Mouse (Mus musculus) hindbrain, embryonic 14.5 days (tissue): ENCODE data around the gene Siglecg. TPM values are rescaled to one million over a fixed set of nuclear protein-coding genes. Genes with fewer than 3 reads are reported as not detected.

Source experiments
- ATAC-seq: fragments of 200-750 bp; cut with Nextera tagmentation; 2 replicates; pipeline ENCODE4 v1.8.0; 2017; ENCODE audit warnings: moderate number of reproducible peaks, mild to moderate bottlenecking, moderate TSS enrichment, moderate library complexity; ENCODE audit not compliant: low FRiP score
- DNase-seq: peaks from one replicate; pipeline ENCODE4 v3.0.0-alpha.2; 2015; ENCODE audit warnings: low spot score
- H3K27ac ChIP-seq: fragments of 300-500 bp; sonication (generic); 2 replicates; pipeline ENCODE4 v1.5.1; 2014; ENCODE audit warnings: mild to moderate bottlenecking, moderate library complexity
- H3K27me3 ChIP-seq: fragments of 300-500 bp; sonication (generic); 2 replicates; pipeline ENCODE4 v1.6.1; 2014; ENCODE audit warnings: mild to moderate bottlenecking, low read length, mixed read lengths; ENCODE audit not compliant: control insufficient read depth, insufficient read depth
- H3K36me3 ChIP-seq: fragments of 300-500 bp; sonication (generic); replicated peaks from 2 replicates; pipeline ENCODE4 v1.6.1; 2014; ENCODE audit not compliant: control insufficient read depth, insufficient read depth
- H3K4me1 ChIP-seq: fragments of 300-500 bp; sonication (generic); replicated peaks from 2 replicates; pipeline ENCODE4 v1.6.1; 2014; ENCODE audit warnings: antibody characterized with exemption, low read length, mixed read lengths; ENCODE audit not compliant: control insufficient read depth, insufficient read depth
- H3K4me2 ChIP-seq: fragments of 300-500 bp; sonication (generic); replicated peaks from 2 replicates; pipeline ENCODE4 v1.6.1; 2014; ENCODE audit warnings: mild to moderate bottlenecking, moderate library complexity
- H3K4me3 ChIP-seq: fragments of 300-500 bp; sonication (generic); replicated peaks from 2 replicates; pipeline ENCODE4 v1.5.1; 2014; ENCODE audit warnings: mild to moderate bottlenecking, low read length
- H3K9ac ChIP-seq: fragments of 300-500 bp; sonication (generic); 2 replicates; pipeline ENCODE4 v1.6.1; 2014
- H3K9me3 ChIP-seq: fragments of 300-500 bp; sonication (generic); 2 replicates; pipeline ENCODE4 v1.6.1; 2016; ENCODE audit warnings: low read length; ENCODE audit not compliant: control insufficient read depth
- WGBS: fragments of 180-500 bp; shearing (Covaris S2); extraction: QIAGEN DNeasy Blood & Tissue Kit; methylation state at CpG from one replicate; pipeline ENCODE4 v1.1.7; 2014; 5-methylcytosine and 5-hydroxymethylcytosine counted together
- polyA plus RNA-seq: library from polyadenylated mRNA; unstranded; fragments of >200 nt; fragmentation: Nextera tagmentation; extraction: Ambion mirVana; gene quantifications from 2 replicates; pipeline ENCODE4 v1.2.1, GENCODE M21; 2014

The Siglecg gene
- polyA plus RNA-seq = not detected in 2 replicates

- 80% methylated on average over 4 of the region's 4 CpGs for WGBS
- no peak within 1 kb of the TSS for H3K27ac ChIP-seq
- no peak for DNase-seq
- no peak within 1 kb of the TSS for H3K4me3 ChIP-seq
- H3K4me2 ChIP-seq = no peak within 1 kb of the TSS
- H3K36me3 ChIP-seq = no peaks in the 10 kb centered on the region
- H3K9me3 ChIP-seq = no peaks in the 10 kb centered on the region
- no peak for ATAC-seq
- H3K9ac ChIP-seq = no peak within 1 kb of the TSS
- H3K27me3 ChIP-seq = no peaks in the 10 kb centered on the region
- no peaks in the 10 kb centered on the region for H3K4me1 ChIP-seq
Observed at GRCm38 (mm10) chr7:43408131-43408553, at the start of gene Siglecg. Gene Siglecg (plus strand): TSS chr7:43408204.

DNA sequence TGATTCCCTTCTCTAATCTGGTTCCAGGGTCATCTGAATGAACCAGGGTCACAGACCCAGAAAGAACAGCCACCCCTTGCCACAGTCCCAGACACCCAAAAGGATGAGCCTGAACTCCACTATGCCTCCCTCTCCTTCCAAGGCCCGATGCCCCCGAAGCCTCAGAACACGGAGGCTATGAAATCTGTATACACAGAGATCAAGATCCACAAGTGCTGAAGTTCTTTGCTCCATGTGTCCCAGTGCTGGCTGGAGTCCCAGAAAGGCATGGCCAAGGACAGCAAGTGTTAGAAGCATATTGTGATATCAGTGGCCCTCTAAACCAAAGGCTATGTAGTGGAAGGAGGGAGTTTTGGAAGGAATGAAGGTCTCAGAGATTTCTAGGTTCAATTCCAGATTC, 49.4 kb upstream of the Siglecg start:
- WGBS = 94% methylated on average over 3 of the region's 3 CpGs
- no peak overlapping the region for H3K4me2 ChIP-seq
- no peak overlapping the region for H3K4me3 ChIP-seq
- H3K27ac ChIP-seq = no peak overlapping the region
- H3K36me3 ChIP-seq = no peaks in the 10 kb centered on the region
- H3K4me1 ChIP-seq = 0 out of 2 replicates have a peak, but pooled peaks cover 2% of the 10 kb centered on the region
- ATAC-seq (no peak), DNase-seq (no peak)
- H3K9ac ChIP-seq = no peak overlapping the region
- no peaks in the 10 kb centered on the region for H3K27me3 ChIP-seq
- no peaks in the 10 kb centered on the region for H3K9me3 ChIP-seq

DNA sequence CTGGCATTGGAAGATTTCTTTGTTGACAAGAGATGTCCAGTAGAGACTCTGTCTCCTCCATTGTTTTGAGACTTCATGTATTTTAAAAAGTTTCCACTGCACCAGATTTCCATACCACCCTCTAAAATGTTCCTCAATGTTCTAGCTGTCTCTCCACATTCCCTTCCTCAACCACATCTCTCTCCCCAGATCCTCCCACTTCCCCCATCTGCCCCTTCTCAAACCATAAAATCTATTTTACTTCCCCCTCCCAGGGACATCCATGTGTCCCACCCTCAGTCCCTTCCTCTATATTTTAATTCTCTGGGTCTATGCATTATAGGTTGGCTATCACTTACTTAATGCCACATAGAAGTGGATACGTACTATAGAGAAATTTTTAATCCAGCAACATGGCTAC, 46.6 kb upstream of the Siglecg start:
- Histone ChIP-seq H3K4me1 (no peaks in the 10 kb centered on the region), H3K27me3 (no peaks in the 10 kb centered on the region), H3K4me3 (no peak overlapping the region), H3K9ac (no peak overlapping the region), H3K27ac (no peak overlapping the region), H3K9me3 (no peaks in the 10 kb centered on the region), H3K36me3 (no peaks in the 10 kb centered on the region), H3K4me2 (no peak overlapping the region)
- DNase-seq (no peak), ATAC-seq (no peak)
- 94% methylated on average over 1 of the region's 1 CpGs for WGBS

- Histone ChIP-seq H3K36me3 (no peaks in the 10 kb centered on the region), H3K4me3 (no peak overlapping the region), H3K4me2 (no peak overlapping the region), H3K4me1 (no peaks in the 10 kb centered on the region), H3K27me3 (no peaks in the 10 kb centered on the region), H3K27ac (no peak overlapping the region), H3K9me3 (no peaks in the 10 kb centered on the region), H3K9ac (no peak overlapping the region)
- DNase-seq (no peak), ATAC-seq (no peak)
- 78% methylated on average over 4 of the region's 4 CpGs for WGBS
Observed at GRCm38 (mm10) chr7:43362021-43362420, 46.0 kb upstream of the Siglecg start.

DNA sequence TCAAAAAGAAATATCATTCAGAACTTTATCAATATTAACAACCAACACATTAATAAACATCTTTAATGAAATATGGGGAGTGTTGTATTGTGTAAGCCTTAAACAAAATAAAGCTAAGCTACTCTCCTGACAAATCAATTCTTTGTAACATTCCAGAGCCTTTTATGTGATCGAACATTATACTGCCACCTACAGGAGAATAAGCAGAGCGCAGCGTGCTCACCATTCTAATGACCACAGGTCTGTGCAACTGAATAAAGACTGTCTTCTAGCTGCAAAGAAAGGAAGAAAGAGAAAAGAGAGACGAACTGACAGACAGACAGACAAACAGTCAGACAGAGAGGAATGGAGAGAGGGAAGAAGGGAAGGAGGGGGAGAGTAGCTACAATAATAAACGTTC, 29.8 kb upstream of the Siglecg start:
- ATAC-seq = 0 out of 2 replicates have a peak, but pooled peaks have one; percentile 31
- no peak overlapping the region for H3K4me2 ChIP-seq
- no peak overlapping the region for H3K27ac ChIP-seq
- no peak overlapping the region for H3K9ac ChIP-seq
- no peaks in the 10 kb centered on the region for H3K9me3 ChIP-seq
- DNase-seq = peak; percentile 79
- no peak overlapping the region for H3K4me3 ChIP-seq
- 23% methylated on average over 5 of the region's 5 CpGs for WGBS
- H3K36me3 ChIP-seq = no peaks in the 10 kb centered on the region
- no peaks in the 10 kb centered on the region for H3K27me3 ChIP-seq
- no peaks in the 10 kb centered on the region for H3K4me1 ChIP-seq

DNA sequence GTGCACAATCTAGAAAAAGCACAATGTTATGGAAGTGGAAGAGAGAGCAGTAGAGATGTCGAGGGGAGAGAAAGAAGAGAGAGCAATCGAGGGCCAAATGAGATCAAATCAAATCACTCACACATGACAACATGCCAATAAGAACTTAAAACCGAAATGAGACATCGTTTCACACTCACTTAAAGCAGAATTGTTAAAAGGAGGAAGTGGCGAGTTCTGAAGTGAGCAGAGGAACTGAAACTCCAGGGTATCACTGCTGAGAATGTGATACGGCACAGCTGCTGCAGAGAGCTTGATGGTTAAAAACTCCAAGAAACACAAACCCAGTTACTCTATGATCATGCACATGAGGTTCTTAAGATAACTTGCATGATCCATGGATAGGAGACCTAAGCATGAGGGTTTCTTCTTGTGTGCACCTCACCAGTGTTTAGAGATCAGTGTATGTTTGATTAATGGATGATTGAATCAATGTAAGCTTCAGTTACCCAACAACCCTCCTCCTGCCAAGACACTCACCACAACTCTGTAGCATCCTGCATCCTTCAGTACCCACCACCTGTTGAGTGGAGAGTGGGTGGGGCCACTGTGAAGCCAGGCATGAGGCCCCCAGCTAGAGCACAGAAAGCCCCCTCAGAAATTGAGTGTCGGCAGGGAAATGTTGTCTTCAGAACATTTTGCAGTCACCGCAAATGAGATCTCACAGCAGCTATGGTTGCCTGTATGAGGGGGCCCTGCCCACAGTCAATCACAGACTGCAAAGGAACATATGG, 15.5 kb upstream of the Siglecg start:
- Histone ChIP-seq H3K4me1 (no peaks in the 10 kb centered on the region), H3K27me3 (no peaks in the 10 kb centered on the region), H3K9me3 (no peaks in the 10 kb centered on the region), H3K27ac (no peak overlapping the region), H3K9ac (no peak overlapping the region), H3K4me3 (no peak overlapping the region), H3K36me3 (no peaks in the 10 kb centered on the region), H3K4me2 (no peak overlapping the region)
- no peak for ATAC-seq
- no peak for DNase-seq
- 84% methylated on average over 8 of the region's 8 CpGs for WGBS

DNA sequence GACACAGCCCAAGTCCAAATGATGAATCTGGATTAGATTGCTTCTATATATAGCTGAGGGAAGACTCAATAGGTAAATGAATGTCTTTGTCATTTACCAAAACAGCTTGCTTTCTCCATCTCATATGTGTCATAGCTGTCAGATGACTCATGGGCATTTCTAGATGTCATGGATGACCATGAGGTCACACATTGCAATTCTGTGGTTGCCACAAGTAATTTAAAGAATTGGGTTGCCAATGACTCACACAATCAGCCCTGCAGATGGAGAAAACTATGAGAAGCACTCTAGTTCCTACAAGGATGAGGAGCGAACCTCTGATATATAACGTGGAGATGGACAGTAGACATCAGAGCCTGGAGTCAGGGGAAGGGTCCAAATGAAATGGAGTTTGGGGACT, 8.5 kb upstream of the Siglecg start:
- no peaks in the 10 kb centered on the region for H3K4me1 ChIP-seq
- H3K4me3 ChIP-seq = no peak overlapping the region
- H3K4me2 ChIP-seq = no peak overlapping the region
- no peaks in the 10 kb centered on the region for H3K9me3 ChIP-seq
- WGBS = 89% methylated on average over 2 of the region's 2 CpGs
- no peaks in the 10 kb centered on the region for H3K27me3 ChIP-seq
- H3K36me3 ChIP-seq = no peaks in the 10 kb centered on the region
- no peak overlapping the region for H3K27ac ChIP-seq
- no peak overlapping the region for H3K9ac ChIP-seq
- no peak for ATAC-seq
- no peak for DNase-seq

- ATAC-seq = no peak
- Histone ChIP-seq H3K9ac (no peak overlapping the region), H3K4me3 (no peak overlapping the region), H3K9me3 (no peaks in the 10 kb centered on the region), H3K4me1 (no peaks in the 10 kb centered on the region), H3K36me3 (no peaks in the 10 kb centered on the region), H3K27me3 (no peaks in the 10 kb centered on the region), H3K27ac (no peak overlapping the region), H3K4me2 (no peak overlapping the region)
- DNase-seq = no peak
- 76% methylated on average over 2 of the region's 2 CpGs for WGBS
Observed at GRCm38 (mm10) chr7:43402718-43403117, 5.3 kb upstream of the Siglecg start.

GRCm38 (mm10) chr7:43407573-43407972, 431 bp upstream of the Siglecg start:
- whole genome bisulfite sequencing = 84% methylated on average over 3 of the region's 3 CpGs
- no peak overlapping the region for H3K4me2 ChIP-seq
- H3K27ac ChIP-seq = no peak overlapping the region
- H3K36me3 ChIP-seq = no peaks in the 10 kb centered on the region
- H3K27me3 ChIP-seq = no peaks in the 10 kb centered on the region
- DNase-seq = no peak
- no peak overlapping the region for H3K9ac ChIP-seq
- H3K9me3 ChIP-seq = no peaks in the 10 kb centered on the region
- H3K4me3 ChIP-seq = no peak overlapping the region
- ATAC-seq = no peak
- no peaks in the 10 kb centered on the region for H3K4me1 ChIP-seq

- Histone ChIP-seq H3K4me1 (no peaks in the 10 kb centered on the region), H3K36me3 (no peaks in the 10 kb centered on the region), H3K9me3 (no peaks in the 10 kb centered on the region), H3K9ac (no peak overlapping the region), H3K4me2 (no peak overlapping the region), H3K27me3 (no peaks in the 10 kb centered on the region), H3K27ac (no peak overlapping the region), H3K4me3 (no peak overlapping the region)
- 77% methylated on average over 3 of the region's 3 CpGs for WGBS
- ATAC-seq (no peak), DNase-seq (no peak)
Observed at GRCm38 (mm10) chr7:43409084-43409483, 1.1 kb downstream of the Siglecg start.
